In the genomic region with DNA sequence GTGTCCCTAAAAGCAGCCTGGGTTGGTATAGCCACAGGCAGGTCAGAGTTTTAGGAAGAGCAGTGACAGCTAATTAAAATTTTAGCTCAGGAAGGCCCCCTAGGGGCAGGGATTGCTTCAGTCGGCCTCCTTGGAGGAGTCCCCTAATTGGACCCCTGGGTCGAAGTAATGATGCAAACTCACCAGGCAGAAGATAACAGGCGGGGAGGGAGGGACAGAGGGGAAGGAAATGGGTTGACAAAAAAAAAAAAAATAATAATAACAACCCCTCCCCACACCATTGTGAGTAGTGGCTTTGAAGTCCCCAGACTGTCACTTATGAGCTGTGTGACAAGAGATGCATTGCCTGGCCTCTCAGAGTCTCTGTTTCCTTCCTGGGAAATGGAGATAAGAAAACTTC, we compare ENCODE assay signal across 13 mouse cellular contexts. TPM values are rescaled to one million over a fixed set of nuclear protein-coding genes. Genes with fewer than 3 reads are reported as not detected.
DNase-seq lines count a peak whose midpoint lies in the region; ATAC-seq lines count a peak whose summit lies in the region.
"Had no signal": no experiment of that assay in that cellular context is flagged by ENCODE, and none has a peak within 500 bp of the region (broad histone marks: within the 10 kb centered on the region; RNA-seq: fewer than 3 reads in every experiment).

No protein-coding gene starts in this region.

- ATAC-seq in forebrain, embryonic 14.5 days = no peak
- ATAC-seq in forebrain, embryonic 13.5 days = no peak
- ATAC-seq in midbrain, embryonic 13.5 days = peak; percentile 25
- ATAC-seq in liver, embryonic 12.5 days = peak; percentile 34; the same call in 1 of the 2 replicates

- H3K4me2 ChIP-seq in forebrain, embryonic 14.5 days (ENCODE audit: low read length) = no peak overlapping the region
- no peak overlapping the region for H3K4me2 ChIP-seq in forebrain, embryonic 13.5 days
- H3K4me2 ChIP-seq in midbrain, embryonic 13.5 days (replicated peaks) = no peak overlapping the region
- no peak overlapping the region for H3K4me2 ChIP-seq in liver, embryonic 12.5 days
- H3K4me2 ChIP-seq: hindbrain, embryonic 13.5 days; liver, embryonic 15.5 days; neural tube, embryonic 15.5 days had no signal

- peaks cover 13% of the 10 kb centered on the region; the same call in 1 of the 2 replicates for H3K4me1 ChIP-seq in forebrain, embryonic 14.5 days (ENCODE audit: control insufficient read depth, insufficient read depth, low read length)
- peaks cover 46% of the 10 kb centered on the region for H3K4me1 ChIP-seq in forebrain, embryonic 13.5 days
- H3K4me1 ChIP-seq in midbrain, embryonic 13.5 days (replicated peaks) = peaks cover 46% of the 10 kb centered on the region
- peaks cover 78% of the 10 kb centered on the region for H3K4me1 ChIP-seq in midbrain, embryonic 10.5 days
- peaks cover 63% of the 10 kb centered on the region for H3K4me1 ChIP-seq in liver, embryonic 12.5 days

- H3K27ac ChIP-seq in forebrain, embryonic 14.5 days (ENCODE audit: low read depth, low read length) = no peak overlapping the region
- H3K27ac ChIP-seq in forebrain, embryonic 13.5 days = no peak overlapping the region
- H3K27ac ChIP-seq in midbrain, embryonic 13.5 days = peak overlapping the region; percentile 42; the same call in 1 of the 2 replicates
- no peak overlapping the region for H3K27ac ChIP-seq in midbrain, embryonic 10.5 days (replicated peaks)
- H3K27ac ChIP-seq in liver, embryonic 12.5 days = no peak overlapping the region
- H3K27ac ChIP-seq: hindbrain, embryonic 13.5 days; liver, embryonic 15.5 days; neural tube, embryonic 15.5 days had no signal

- H3K36me3 ChIP-seq in forebrain, embryonic 14.5 days (ENCODE audit: control insufficient read depth, insufficient read depth, low read length) = no peaks in the 10 kb centered on the region
- no peaks in the 10 kb centered on the region for H3K36me3 ChIP-seq in forebrain, embryonic 13.5 days (ENCODE audit: poor library complexity, severe bottlenecking)
- no peaks in the 10 kb centered on the region for H3K36me3 ChIP-seq in midbrain, embryonic 13.5 days
- H3K36me3 ChIP-seq in midbrain, embryonic 10.5 days = no peaks in the 10 kb centered on the region
- no peaks in the 10 kb centered on the region for H3K36me3 ChIP-seq in liver, embryonic 12.5 days
- H3K36me3 ChIP-seq: hindbrain, embryonic 13.5 days; liver, embryonic 15.5 days; neural tube, embryonic 15.5 days had no signal

- no peak overlapping the region for H3K9ac ChIP-seq in forebrain, embryonic 14.5 days (ENCODE audit: low read length)
- H3K9ac ChIP-seq in forebrain, embryonic 13.5 days = no peak overlapping the region
- no peak overlapping the region for H3K9ac ChIP-seq in midbrain, embryonic 13.5 days (replicated peaks)
- H3K9ac ChIP-seq in liver, embryonic 12.5 days = no peak overlapping the region
- H3K9ac ChIP-seq: hindbrain, embryonic 13.5 days; liver, embryonic 15.5 days; neural tube, embryonic 15.5 days had no signal

- H3K27me3 ChIP-seq in forebrain, embryonic 14.5 days (replicated peaks; ENCODE audit: control insufficient read depth, insufficient read depth, low read length) = no peaks in the 10 kb centered on the region
- H3K27me3 ChIP-seq in forebrain, embryonic 13.5 days = peaks cover 11% of the 10 kb centered on the region; the same call in 1 of the 2 replicates
- H3K27me3 ChIP-seq in midbrain, embryonic 13.5 days = 0 out of 2 replicates have a peak, but pooled peaks cover 7% of the 10 kb centered on the region
- peaks cover 31% of the 10 kb centered on the region for H3K27me3 ChIP-seq in midbrain, embryonic 10.5 days (ENCODE audit: low read depth, poor library complexity, severe bottlenecking)
- peaks cover 76% of the 10 kb centered on the region for H3K27me3 ChIP-seq in liver, embryonic 12.5 days (replicated peaks)

- no peak overlapping the region for H3K4me3 ChIP-seq in forebrain, embryonic 14.5 days (ENCODE audit: low read depth, low read length)
- no peak overlapping the region for H3K4me3 ChIP-seq in forebrain, embryonic 13.5 days
- no peak overlapping the region for H3K4me3 ChIP-seq in midbrain, embryonic 13.5 days (replicated peaks)
- H3K4me3 ChIP-seq in midbrain, embryonic 10.5 days = no peak overlapping the region
- no peak overlapping the region for H3K4me3 ChIP-seq in liver, embryonic 12.5 days
- H3K4me3 ChIP-seq: hindbrain, embryonic 13.5 days; liver, embryonic 15.5 days; neural tube, embryonic 15.5 days had no signal

- H3K9me3 ChIP-seq in forebrain, embryonic 14.5 days (replicated peaks; ENCODE audit: control insufficient read depth, low read length) = no peaks in the 10 kb centered on the region
- no peaks in the 10 kb centered on the region for H3K9me3 ChIP-seq in forebrain, embryonic 13.5 days (replicated peaks)
- H3K9me3 ChIP-seq in midbrain, embryonic 13.5 days = no peaks in the 10 kb centered on the region
- no peaks in the 10 kb centered on the region for H3K9me3 ChIP-seq in midbrain, embryonic 10.5 days (replicated peaks)
- H3K9me3 ChIP-seq in liver, embryonic 12.5 days (replicated peaks) = no peaks in the 10 kb centered on the region
- H3K9me3 ChIP-seq: hindbrain, embryonic 13.5 days; liver, embryonic 15.5 days; neural tube, embryonic 15.5 days had no signal

- peak; percentile 45 for DNase-seq in forebrain, embryonic 14.5 days (ENCODE audit: low spot score)
- DNase-seq in midbrain, embryonic 10.5 days (ENCODE audit: low spot score) = no peak
- DNase-seq in retina, postnatal 1 day = peak; percentile 87
- DNase-seq in thymus, postnatal 14 days = no peak
- DNase-seq in urinary bladder, postnatal 4 days (ENCODE audit: low spot score in 2 of 2) = no peak
- DNase-seq: cerebellum, adult 2 months; heart, adult 11 months had no signal

- 0% methylated on average over 3 of the region's 3 CpGs for WGBS in forebrain, embryonic 14.5 days
- WGBS in forebrain, embryonic 13.5 days = 3% methylated on average over 2 of the region's 3 CpGs
- 15% methylated on average over 3 of the region's 3 CpGs for WGBS in midbrain, embryonic 13.5 days
- 25% methylated on average over 3 of the region's 3 CpGs for WGBS in midbrain, embryonic 10.5 days
- WGBS in liver, embryonic 12.5 days (ENCODE audit: insufficient replicate concordance) = 2% methylated on average over 3 of the region's 3 CpGs

RNA-seq across cellular contexts. Expression of gene 1700017B05Rik, which starts 6.2 kb away (rescaled TPM):
- 3.9 and 5.2 TPM in 2 replicates for polyA plus RNA-seq in forebrain, embryonic 14.5 days (2014; fragmentation: Nextera tagmentation; extraction: Ambion mirVana)
- polyA plus RNA-seq in forebrain, embryonic 13.5 days (2015; fragmentation: Nextera tagmentation; extraction: Ambion mirVana) = 5.8 and 8.0 TPM in 2 replicates
- polyA plus RNA-seq in midbrain, embryonic 13.5 days (2015; fragmentation: Nextera tagmentation; extraction: Ambion mirVana) = 4.4 and 5.6 TPM in 2 replicates
- 11.8 TPM in 2 replicates for polyA plus RNA-seq in midbrain, embryonic 10.5 days (2016; fragmentation: Nextera tagmentation; extraction: Ambion mirVana)
- 22.2 and 23.4 TPM in 2 replicates for polyA plus RNA-seq in liver, embryonic 12.5 days (2016; fragmentation: Nextera tagmentation; extraction: Ambion mirVana)

RNA-seq across cellular contexts. Expression of gene Trcg1, which starts 32.2 kb away (rescaled TPM):
- not detected in 2 replicates for polyA plus RNA-seq in forebrain, embryonic 14.5 days (2014; fragmentation: Nextera tagmentation; extraction: Ambion mirVana)
- polyA plus RNA-seq in forebrain, embryonic 13.5 days (2015; fragmentation: Nextera tagmentation; extraction: Ambion mirVana) = not detected in 2 replicates
- polyA plus RNA-seq in midbrain, embryonic 13.5 days (2015; fragmentation: Nextera tagmentation; extraction: Ambion mirVana) = not detected in 2 replicates
- polyA plus RNA-seq in midbrain, embryonic 10.5 days (2016; fragmentation: Nextera tagmentation; extraction: Ambion mirVana) = not detected in 2 replicates
- not detected in 2 replicates for polyA plus RNA-seq in liver, embryonic 12.5 days (2016; fragmentation: Nextera tagmentation; extraction: Ambion mirVana)
- polyA plus RNA-seq: cerebellum, adult 2 months; hindbrain, embryonic 13.5 days; liver, embryonic 15.5 days; neural tube, embryonic 15.5 days had no signal

Comparison
In these comparisons a context has a peak if more than half of its experiments do, and no peak if none do; other contexts are left out.
1. ATAC-seq: peak in midbrain, embryonic 13.5 days (single experiment) and liver, embryonic 12.5 days (single experiment); none in forebrain, embryonic 14.5 days (single experiment) and forebrain, embryonic 13.5 days (single experiment).
2. DNase-seq: peak in forebrain, embryonic 14.5 days (single experiment) and retina, postnatal 1 day (single experiment); none in midbrain, embryonic 10.5 days (single experiment), thymus, postnatal 14 days (single experiment) and urinary bladder, postnatal 4 days (0 of 2).